Mouse (Mus musculus): ENCODE measurements at regions not wholly inside any gene's neighbourhood (a gene's known extent, or its start where the extent isn't known, plus 50 kb on each side); places are given as distances from the start of the nearest gene placed in this dataset.

- Histone ChIP-seq H3K4me3 (ENCODE audit: low read depth, low read length) (no peak overlapping the region), H3K9ac (ENCODE audit: low read depth, low read length) (no peak overlapping the region), H3K27ac (ENCODE audit: low read depth, low read length) (no peak overlapping the region), H3K9me3 (ENCODE audit: control insufficient read depth) (no peaks in the 10 kb centered on the region), H3K27me3 (replicated peaks; ENCODE audit: control insufficient read depth, insufficient read depth, low read length) (no peaks in the 10 kb centered on the region), H3K4me1 (replicated peaks; ENCODE audit: control insufficient read depth, insufficient read depth, low read length) (no peaks in the 10 kb centered on the region), H3K4me2 (replicated peaks; ENCODE audit: low read depth) (no peak overlapping the region), H3K36me3 (ENCODE audit: control insufficient read depth, insufficient read depth) (no peaks in the 10 kb centered on the region)
- ATAC-seq: no peak
- 25% methylated on average over 4 of the region's 4 CpGs for WGBS
- TF ChIP-seq CTCF (IDR thresholded peaks at IDR 0.05; ENCODE audit: low read depth): no peak
Observed at GRCm38 (mm10) chr3:66646251-66646650, 334.9 kb upstream of the Rsrc1 start.

GRCm38 (mm10) chr3:66649271-66649670 is 331.9 kb upstream of the Rsrc1 start:
- H3K4me1 ChIP-seq (replicated peaks; ENCODE audit: control insufficient read depth, insufficient read depth, low read length): no peaks in the 10 kb centered on the region
- no peak for ATAC-seq
- H3K4me3 ChIP-seq (ENCODE audit: low read depth, low read length): no peak overlapping the region
- no peak overlapping the region for H3K4me2 ChIP-seq (replicated peaks; ENCODE audit: low read depth)
- no peaks in the 10 kb centered on the region for H3K9me3 ChIP-seq (ENCODE audit: control insufficient read depth)
- TF ChIP-seq CTCF (IDR thresholded peaks at IDR 0.05; ENCODE audit: low read depth): no peak
- 95% methylated on average over 4 of the region's 4 CpGs for WGBS
- H3K9ac ChIP-seq (ENCODE audit: low read depth, low read length): no peak overlapping the region
- no peaks in the 10 kb centered on the region for H3K36me3 ChIP-seq (ENCODE audit: control insufficient read depth, insufficient read depth)
- H3K27me3 ChIP-seq (replicated peaks; ENCODE audit: control insufficient read depth, insufficient read depth, low read length): no peaks in the 10 kb centered on the region
- no peak overlapping the region for H3K27ac ChIP-seq (ENCODE audit: low read depth, low read length)

GRCm38 (mm10) chr3:66650076-66650748 is 331.0 kb upstream of the Rsrc1 start:
- H3K4me3 ChIP-seq (ENCODE audit: low read depth, low read length): no peak overlapping the region
- no peaks in the 10 kb centered on the region for H3K27me3 ChIP-seq (replicated peaks; ENCODE audit: control insufficient read depth, insufficient read depth, low read length)
- no peaks in the 10 kb centered on the region for H3K9me3 ChIP-seq (ENCODE audit: control insufficient read depth)
- no peak for TF ChIP-seq CTCF (IDR thresholded peaks at IDR 0.05; ENCODE audit: low read depth)
- 37% methylated on average over 15 of the region's 15 CpGs for WGBS
- no peaks in the 10 kb centered on the region for H3K4me1 ChIP-seq (replicated peaks; ENCODE audit: control insufficient read depth, insufficient read depth, low read length)
- H3K9ac ChIP-seq (ENCODE audit: low read depth, low read length): no peak overlapping the region
- H3K4me2 ChIP-seq (replicated peaks; ENCODE audit: low read depth): peak overlapping the region; percentile 48
- no peak overlapping the region for H3K27ac ChIP-seq (ENCODE audit: low read depth, low read length)
- ATAC-seq: peak; percentile 13; the same call in 1 of the 2 replicates
- no peaks in the 10 kb centered on the region for H3K36me3 ChIP-seq (ENCODE audit: control insufficient read depth, insufficient read depth)

GRCm38 (mm10) chr3:66650749-66651472 is 330.3 kb upstream of the Rsrc1 start:
- no peak overlapping the region for H3K27ac ChIP-seq (ENCODE audit: low read depth, low read length)
- no peaks in the 10 kb centered on the region for H3K36me3 ChIP-seq (ENCODE audit: control insufficient read depth, insufficient read depth)
- peak overlapping the region; percentile 48 for H3K4me2 ChIP-seq (replicated peaks; ENCODE audit: low read depth)
- no peaks in the 10 kb centered on the region for H3K9me3 ChIP-seq (ENCODE audit: control insufficient read depth)
- no peak for ATAC-seq
- WGBS: 29% methylated on average over 16 of the region's 16 CpGs
- no peak overlapping the region for H3K4me3 ChIP-seq (ENCODE audit: low read depth, low read length)
- no peak for TF ChIP-seq CTCF (IDR thresholded peaks at IDR 0.05; ENCODE audit: low read depth)
- H3K27me3 ChIP-seq (replicated peaks; ENCODE audit: control insufficient read depth, insufficient read depth, low read length): no peaks in the 10 kb centered on the region
- H3K4me1 ChIP-seq (replicated peaks; ENCODE audit: control insufficient read depth, insufficient read depth, low read length): no peaks in the 10 kb centered on the region
- H3K9ac ChIP-seq (ENCODE audit: low read depth, low read length): no peak overlapping the region

- no peak for TF ChIP-seq CTCF (IDR thresholded peaks at IDR 0.05; ENCODE audit: low read depth)
- Histone ChIP-seq H3K36me3 (ENCODE audit: control insufficient read depth, insufficient read depth) (no peaks in the 10 kb centered on the region), H3K27ac (ENCODE audit: low read depth, low read length) (no peak overlapping the region), H3K4me1 (replicated peaks; ENCODE audit: control insufficient read depth, insufficient read depth, low read length) (no peaks in the 10 kb centered on the region), H3K27me3 (replicated peaks; ENCODE audit: control insufficient read depth, insufficient read depth, low read length) (no peaks in the 10 kb centered on the region), H3K9me3 (ENCODE audit: control insufficient read depth) (no peaks in the 10 kb centered on the region), H3K9ac (ENCODE audit: low read depth, low read length) (no peak overlapping the region), H3K4me3 (ENCODE audit: low read depth, low read length) (no peak overlapping the region), H3K4me2 (replicated peaks; ENCODE audit: low read depth) (no peak overlapping the region)
- 88% methylated on average over 7 of the region's 7 CpGs for WGBS
- no peak for ATAC-seq
Observed at GRCm38 (mm10) chr3:66652139-66652846, 328.9 kb upstream of the Rsrc1 start.

GRCm38 (mm10) chr3:66653961-66654360 is 327.2 kb upstream of the Rsrc1 start:
- 87% methylated on average over 2 of the region's 2 CpGs for WGBS
- no peak overlapping the region for H3K4me2 ChIP-seq (replicated peaks; ENCODE audit: low read depth)
- no peaks in the 10 kb centered on the region for H3K4me1 ChIP-seq (replicated peaks; ENCODE audit: control insufficient read depth, insufficient read depth, low read length)
- no peaks in the 10 kb centered on the region for H3K27me3 ChIP-seq (replicated peaks; ENCODE audit: control insufficient read depth, insufficient read depth, low read length)
- H3K9ac ChIP-seq (ENCODE audit: low read depth, low read length): no peak overlapping the region
- no peaks in the 10 kb centered on the region for H3K36me3 ChIP-seq (ENCODE audit: control insufficient read depth, insufficient read depth)
- H3K9me3 ChIP-seq (ENCODE audit: control insufficient read depth): no peaks in the 10 kb centered on the region
- H3K4me3 ChIP-seq (ENCODE audit: low read depth, low read length): no peak overlapping the region
- ATAC-seq: no peak
- no peak overlapping the region for H3K27ac ChIP-seq (ENCODE audit: low read depth, low read length)
- no peak for TF ChIP-seq CTCF (IDR thresholded peaks at IDR 0.05; ENCODE audit: low read depth)
